Mouse (Mus musculus) 3T3-L1 (cell line): Measurements from ENCODE around the gene Gm4969.
"Not testable (repeated sequence)": the region's sequence is repeated elsewhere in the genome, so short reads cannot be mapped to it uniquely, and the experiment has no call there.

Experiments
- DNase-seq: peaks from one replicate; pipeline ENCODE4 v3.0.0-alpha.2; 2015; ENCODE audit warnings: low read depth, low spot score

The Gm4969 gene

GRCm38 (mm10) chr7:19118028-19118771 lies at the start of gene Gm4969:
Gene Gm4969, minus strand, starts transcription at chr7:19118368.
- DNase-seq, result no peak

DNA sequence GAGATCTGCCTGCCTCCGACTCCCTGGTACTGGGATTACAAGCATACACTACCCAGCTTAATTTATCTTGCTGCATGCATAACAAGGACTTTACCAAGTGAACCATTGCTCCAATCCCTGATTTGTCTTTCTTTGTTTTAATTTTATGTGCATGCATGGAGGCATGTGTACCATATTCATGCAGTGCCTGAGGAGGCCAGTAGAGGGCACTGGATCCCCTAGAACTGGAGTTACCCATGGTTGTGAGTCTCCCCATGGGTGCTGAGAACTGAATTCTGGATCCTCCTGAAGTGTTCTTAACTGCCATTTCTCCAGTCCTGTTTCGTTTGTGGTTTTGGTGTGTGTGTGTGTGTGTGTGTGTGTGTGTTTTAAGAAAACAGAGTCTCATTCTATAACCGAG lies 48.8 kb upstream of the Gm4969 start:
- no peak for DNase-seq

GRCm38 (mm10) chr7:19165656-19166423 lies 47.7 kb upstream of the Gm4969 start, which contains the start of gene Gipr:
Gene Gipr, minus strand, starts transcription at chr7:19166127.
- no peak for DNase-seq

DNA sequence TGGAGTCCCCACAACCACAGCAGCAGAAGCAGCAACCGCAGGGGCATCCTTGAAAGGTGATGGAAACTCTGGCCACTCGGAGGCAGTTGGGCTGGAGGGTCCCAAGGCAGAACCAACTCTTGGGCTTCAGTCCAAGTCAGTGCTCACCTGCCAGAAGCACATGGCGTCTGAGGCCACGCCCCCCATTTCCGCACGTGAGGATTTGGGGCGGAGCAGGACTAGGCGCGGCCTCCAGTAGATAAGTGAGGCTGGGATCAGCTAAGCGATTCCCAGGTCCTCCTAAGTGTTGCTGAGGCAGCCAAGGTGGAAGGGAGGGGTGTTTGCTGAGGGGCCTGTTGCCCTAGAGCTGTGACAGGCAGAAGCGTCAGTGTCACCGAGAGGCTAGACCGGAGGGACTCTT lies 46.8 kb upstream of the Gm4969 start:
- no peak for DNase-seq

DNA sequence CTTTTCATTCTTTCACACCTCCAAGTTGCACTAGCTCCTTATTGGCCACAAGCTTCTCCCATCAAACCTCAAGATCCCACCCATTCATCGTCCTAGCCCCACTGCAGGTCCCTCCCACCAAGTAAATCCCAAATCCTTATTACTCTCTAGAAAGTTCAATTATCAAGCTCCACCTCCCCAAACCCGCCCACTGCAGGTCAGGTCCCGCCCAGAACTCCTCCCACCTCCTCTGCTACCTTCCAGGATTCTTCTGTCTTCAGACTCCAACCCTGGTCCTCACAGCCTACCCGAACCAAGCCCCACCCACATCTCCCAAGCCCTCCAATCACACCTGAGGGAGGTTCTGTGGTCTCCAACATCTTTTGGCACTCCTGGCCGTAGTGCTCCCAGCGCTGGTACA lies 46.0 kb upstream of the Gm4969 start:
- no peak for DNase-seq

- no peak for DNase-seq
These were observed 45.6 kb upstream of the Gm4969 start for GRCm38 (mm10) chr7:19163752-19164151.

GRCm38 (mm10) chr7:19162928-19163327 lies 44.8 kb upstream of the Gm4969 start:
- no peak for DNase-seq

DNA sequence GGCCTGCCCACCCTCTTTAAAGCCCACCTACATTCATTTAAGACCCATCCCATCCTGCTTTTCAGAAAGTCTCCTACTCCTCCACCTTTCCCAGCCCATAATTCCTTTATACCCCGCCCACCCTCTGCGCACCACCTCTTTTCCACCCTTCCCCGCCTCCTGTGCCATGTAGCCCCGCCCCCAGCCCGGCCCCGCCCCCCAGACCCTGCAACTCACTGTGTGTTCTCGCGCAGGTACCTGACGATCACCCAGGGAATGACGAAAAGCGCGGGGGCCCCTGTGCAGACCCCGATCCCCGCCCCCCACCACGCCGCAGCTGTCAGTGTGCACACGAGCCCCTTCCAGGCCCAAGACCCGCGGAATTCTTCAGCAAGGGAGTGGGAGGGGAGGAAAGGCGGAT lies 41.9 kb upstream of the Gm4969 start:
- DNase-seq, result no peak

GRCm38 (mm10) chr7:19159411-19159810 lies 41.2 kb upstream of the Gm4969 start:
- DNase-seq, result no peak

DNA sequence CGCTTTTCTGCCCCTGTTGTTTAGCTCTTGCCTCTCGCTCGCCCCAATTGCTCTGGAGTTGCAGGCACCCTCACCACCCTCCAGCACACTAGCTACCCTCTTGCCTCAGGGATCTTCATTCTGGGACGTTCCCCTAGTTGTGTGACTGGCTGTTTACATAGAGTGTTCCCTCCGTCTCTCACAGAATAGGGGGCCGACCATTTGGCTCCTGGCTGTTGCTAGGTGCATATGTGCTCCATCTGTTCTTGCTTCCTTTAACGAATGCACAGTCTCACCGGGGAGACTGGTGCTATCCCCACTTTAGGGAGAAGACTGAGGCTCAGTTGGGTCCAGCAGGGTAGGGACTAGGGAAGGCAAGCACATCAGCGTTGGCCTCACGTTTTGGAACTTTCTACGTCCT lies 40.4 kb upstream of the Gm4969 start:
- DNase-seq, result no peak

- peak; percentile 24 for DNase-seq
These were observed 39.1 kb upstream of the Gm4969 start for GRCm38 (mm10) chr7:19157160-19157800.

- DNase-seq, result peak; percentile 90
These were observed 37.8 kb upstream of the Gm4969 start for GRCm38 (mm10) chr7:19155825-19156475.

DNA sequence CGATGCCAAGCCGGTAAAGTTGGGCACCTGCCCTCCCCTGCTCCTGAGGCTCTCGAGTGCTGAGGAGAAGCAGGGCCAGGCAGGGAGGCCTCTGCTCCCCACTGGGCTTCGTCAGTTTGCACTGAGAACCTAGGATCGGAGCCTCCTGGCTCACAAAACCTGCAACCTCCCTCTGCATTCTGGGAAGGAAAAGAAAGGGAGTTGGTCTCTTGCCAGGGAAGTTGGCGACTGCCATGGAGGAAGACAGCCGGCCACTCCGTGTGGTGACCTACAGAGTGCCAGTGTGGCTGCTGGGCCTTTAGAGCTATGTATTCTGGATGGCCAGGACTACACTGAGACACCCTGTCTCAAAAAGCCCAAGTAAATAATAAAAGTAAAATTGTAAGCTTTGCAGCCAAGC lies 36.6 kb upstream of the Gm4969 start:
- no peak for DNase-seq

DNA sequence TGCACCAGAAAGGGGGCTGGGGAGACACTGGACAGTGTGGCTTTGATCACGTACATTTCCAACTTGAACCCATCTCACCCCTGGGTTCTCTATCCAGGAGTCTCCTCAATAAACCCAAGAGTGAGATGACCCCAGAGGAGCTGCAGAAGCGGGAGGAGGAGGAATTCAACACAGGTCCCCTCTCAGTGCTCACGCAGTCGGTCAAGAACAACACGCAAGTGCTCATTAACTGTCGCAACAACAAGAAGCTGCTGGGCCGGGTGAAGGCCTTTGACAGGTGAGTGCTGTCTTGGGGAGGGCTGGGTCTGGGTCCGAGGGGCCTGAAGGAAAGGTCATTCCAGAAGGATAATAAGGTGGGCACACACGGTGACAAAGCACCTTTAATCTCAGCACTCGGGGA lies 33.0 kb upstream of the Gm4969 start:
- not testable (repeated sequence) for DNase-seq

- DNase-seq, result peak; percentile 94
These were observed 31.5 kb upstream of the Gm4969 start, which contains the start of gene Snrpd2 for GRCm38 (mm10) chr7:19149626-19150025. Gene Snrpd2, plus strand, starts transcription at chr7:19149722.

DNA sequence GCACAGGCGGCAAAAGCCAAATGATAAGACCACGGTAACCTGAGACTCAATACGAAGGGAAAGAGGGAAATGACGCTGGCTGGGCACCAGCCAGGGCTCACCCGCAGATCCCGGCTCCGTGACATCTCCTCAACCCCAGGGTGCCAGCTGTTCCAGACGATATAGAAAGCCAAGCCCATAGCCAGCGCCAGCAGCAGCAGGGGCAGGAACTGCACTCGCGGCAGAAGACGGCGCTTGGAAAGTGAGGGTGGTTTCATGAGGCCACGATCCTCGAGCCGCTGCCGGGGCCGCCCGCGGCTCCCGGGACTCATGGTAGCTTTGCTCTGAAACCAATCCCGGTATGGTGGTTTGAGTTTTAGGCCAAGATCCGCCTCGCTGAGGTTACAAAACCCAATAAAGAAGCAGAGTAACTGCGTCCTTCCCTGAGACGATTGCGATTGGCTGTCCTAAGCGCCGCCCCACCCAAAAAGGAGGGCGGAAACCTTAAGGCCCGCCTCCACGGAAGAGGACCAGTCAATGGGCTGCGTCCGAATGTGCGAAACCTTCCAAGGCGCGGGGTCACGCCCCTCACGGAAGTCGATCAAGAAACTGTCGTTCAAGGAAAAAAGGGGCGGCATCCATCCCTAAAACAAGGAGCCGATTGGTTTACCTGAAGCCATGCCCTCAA lies 30.8 kb upstream of the Gm4969 start, which contains the start of gene Qpctl:
Gene Qpctl (minus strand): TSS at position 417 of the 667 bp plus-strand sequence.
- peak; percentile 99 for DNase-seq

DNA sequence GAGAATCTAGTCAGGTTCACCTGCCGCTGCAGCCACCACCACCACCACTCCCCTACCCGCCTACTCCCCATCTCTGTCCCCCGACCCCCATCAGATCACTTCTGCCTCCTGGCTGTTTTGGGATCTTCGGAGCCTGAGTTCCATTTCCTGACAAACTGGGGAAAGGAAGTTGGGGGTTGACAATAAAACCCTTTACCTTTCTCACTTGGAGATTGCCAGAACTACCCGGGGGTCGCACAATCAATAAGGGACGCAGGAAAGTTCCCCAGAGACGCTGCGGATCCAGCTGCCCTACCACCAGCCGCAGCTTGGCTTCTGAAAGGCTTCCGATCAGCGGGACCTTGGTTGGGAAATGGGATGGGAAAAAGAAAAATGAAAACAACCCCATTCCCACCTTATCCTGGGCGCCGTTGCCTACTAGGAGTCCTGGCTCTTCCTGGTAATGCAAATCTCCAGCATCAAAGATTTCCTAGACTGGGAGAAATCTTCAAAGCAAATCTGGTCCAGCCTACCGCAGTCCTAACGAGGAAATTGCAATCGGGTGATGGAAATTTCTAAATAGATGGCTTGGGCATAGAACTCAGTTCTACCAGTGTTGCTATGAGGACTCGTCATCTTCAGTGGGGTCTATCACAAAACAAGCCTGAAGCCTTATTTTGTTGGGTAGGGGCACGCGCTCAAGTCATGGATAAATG lies 30.2 kb upstream of the Gm4969 start:
- no peak for DNase-seq

- peak; percentile 46 for DNase-seq
These were observed 29.4 kb upstream of the Gm4969 start for GRCm38 (mm10) chr7:19147497-19148045.

DNA sequence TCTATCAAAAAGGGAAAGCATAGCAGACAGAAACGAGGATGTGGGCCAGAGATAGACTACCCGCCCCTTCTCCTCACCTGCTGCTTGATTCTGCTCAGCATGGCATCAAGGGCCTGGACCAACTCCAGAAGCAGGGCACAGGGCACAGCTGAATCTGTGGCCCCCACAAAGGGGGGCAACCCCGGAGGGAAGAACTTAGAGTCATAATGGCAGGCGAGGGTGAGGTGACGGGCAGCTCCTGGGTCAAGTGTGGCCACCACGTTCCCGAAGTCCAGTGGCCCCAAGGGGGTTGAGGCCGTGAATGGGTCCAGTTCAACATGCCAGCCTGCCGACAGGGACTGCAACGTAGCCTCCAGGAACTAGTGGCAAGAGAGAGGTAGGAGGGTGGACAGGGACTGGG lies 28.6 kb upstream of the Gm4969 start:
- DNase-seq, result no peak

DNA sequence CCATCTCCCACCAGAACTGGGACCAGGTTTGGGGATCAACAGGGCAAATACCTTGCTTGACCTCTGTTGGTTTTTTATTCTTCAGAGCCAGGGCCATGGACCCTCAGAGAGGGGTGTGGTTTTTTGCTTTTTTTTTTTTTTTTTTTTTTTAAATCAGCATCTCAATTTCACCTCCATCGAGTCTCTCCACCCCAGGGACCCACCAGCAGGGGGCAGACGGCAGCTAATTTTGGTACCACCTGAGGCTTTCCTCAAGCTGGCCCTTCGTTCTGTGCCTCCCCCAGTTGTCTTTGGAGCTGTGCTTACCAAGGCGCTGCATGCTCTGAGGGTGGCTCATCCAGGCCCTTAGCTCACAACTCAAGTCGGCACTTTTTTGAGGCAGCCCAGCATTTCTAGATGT lies 19.2 kb upstream of the Gm4969 start:
- DNase-seq, result peak; percentile 76
